Mouse (Mus musculus) hindbrain, embryonic 11.5 days (tissue): ENCODE measurements around the gene Efcab8. TPM values are rescaled to one million over a fixed set of nuclear protein-coding genes. Genes with fewer than 3 reads are reported as not detected.
"Not testable (repeated sequence)": the region's sequence is repeated elsewhere in the genome, so short reads cannot be mapped to it uniquely, and the experiment has no call there.

Source experiments
- ATAC-seq: fragments of 200-750 bp; cut with Nextera tagmentation; 2 replicates; pipeline ENCODE4 v1.8.0; 2017; ENCODE audit warnings: mild to moderate bottlenecking, moderate TSS enrichment, moderate library complexity; ENCODE audit not compliant: low FRiP score
- DNase-seq: peaks from one replicate; pipeline ENCODE4 v3.0.0-alpha.2; 2015; ENCODE audit warnings: low spot score
- H3K27ac ChIP-seq: fragments of 300-500 bp; sonication (generic); 2 replicates; pipeline ENCODE4 v1.5.1; 2014; ENCODE audit warnings: mild to moderate bottlenecking, low read depth, low read length
- H3K27me3 ChIP-seq: fragments of 300-500 bp; sonication (generic); 2 replicates; pipeline ENCODE4 v1.6.1; 2014; ENCODE audit warnings: mild to moderate bottlenecking, low read length, moderate library complexity, mixed read lengths; ENCODE audit not compliant: control insufficient read depth, insufficient read depth
- H3K36me3 ChIP-seq: fragments of 300-500 bp; sonication (generic); 2 replicates; pipeline ENCODE4 v1.6.1; 2014; ENCODE audit warnings: mild to moderate bottlenecking, low read length, moderate library complexity, mixed read lengths; ENCODE audit not compliant: control insufficient read depth, insufficient read depth
- H3K4me1 ChIP-seq: fragments of 300-500 bp; sonication (generic); replicated peaks from 2 replicates; pipeline ENCODE4 v1.6.1; 2014; ENCODE audit warnings: low read length, mixed read lengths; ENCODE audit not compliant: control insufficient read depth, insufficient read depth
- H3K4me2 ChIP-seq: fragments of 300-500 bp; sonication (generic); replicated peaks from 2 replicates; pipeline ENCODE4 v1.6.1; 2014; ENCODE audit warnings: mild to moderate bottlenecking, low read depth, low read length
- H3K4me3 ChIP-seq: fragments of 300-500 bp; sonication (generic); 2 replicates; pipeline ENCODE4 v1.5.1; 2014; ENCODE audit warnings: low read depth, low read length
- H3K9ac ChIP-seq: fragments of 300-500 bp; sonication (generic); 2 replicates; pipeline ENCODE4 v1.6.1; 2014; ENCODE audit warnings: low read depth, low read length
- H3K9me3 ChIP-seq: fragments of 300-500 bp; sonication (generic); 2 replicates; pipeline ENCODE4 v1.6.1; 2016; ENCODE audit warnings: low read length; ENCODE audit not compliant: control insufficient read depth
- WGBS: fragments of 180-500 bp; shearing (Covaris S2); extraction: QIAGEN DNeasy Blood & Tissue Kit; methylation state at CpG from one replicate; pipeline ENCODE4 v1.1.7; 2014; 5-methylcytosine and 5-hydroxymethylcytosine counted together
- polyA plus RNA-seq: library from polyadenylated mRNA; unstranded; fragments of >200 nt; fragmentation: Nextera tagmentation; extraction: Ambion mirVana; gene quantifications from 2 replicates; pipeline ENCODE4 v1.2.1, GENCODE M21; 2014

The Efcab8 gene
- polyA plus RNA-seq, 1 experiment from 2014 or later = not detected

DNA sequence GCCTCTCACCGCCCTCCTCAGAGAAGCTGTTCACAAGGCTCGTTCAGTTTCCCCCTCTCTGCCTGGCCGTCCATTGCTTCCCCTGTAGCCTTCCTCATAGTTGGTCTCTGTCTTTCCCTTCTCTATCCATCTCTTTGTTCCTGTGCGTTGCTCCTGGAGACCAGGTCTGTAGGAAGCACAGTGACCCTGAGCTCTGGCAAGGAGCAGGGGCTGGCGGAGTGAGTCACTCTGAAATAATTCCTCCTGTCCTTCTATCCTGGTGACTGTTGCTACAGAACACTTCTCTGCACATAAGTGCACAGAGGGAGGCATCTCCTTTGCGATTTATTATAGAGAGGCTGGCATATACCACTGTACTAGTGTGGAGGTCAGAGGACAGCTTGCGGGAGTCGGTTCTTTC lies 28.4 kb downstream of the Efcab8 start:
- H3K27ac ChIP-seq = no peak overlapping the region
- DNase-seq (no peak), ATAC-seq (no peak)
- no peak overlapping the region for H3K4me3 ChIP-seq
- H3K4me1 ChIP-seq = no peaks in the 10 kb centered on the region
- no peaks in the 10 kb centered on the region for H3K9me3 ChIP-seq
- no peaks in the 10 kb centered on the region for H3K36me3 ChIP-seq
- no peak overlapping the region for H3K4me2 ChIP-seq
- WGBS = 83% methylated on average over 8 of the region's 8 CpGs
- H3K27me3 ChIP-seq = no peaks in the 10 kb centered on the region
- no peak overlapping the region for H3K9ac ChIP-seq

DNA sequence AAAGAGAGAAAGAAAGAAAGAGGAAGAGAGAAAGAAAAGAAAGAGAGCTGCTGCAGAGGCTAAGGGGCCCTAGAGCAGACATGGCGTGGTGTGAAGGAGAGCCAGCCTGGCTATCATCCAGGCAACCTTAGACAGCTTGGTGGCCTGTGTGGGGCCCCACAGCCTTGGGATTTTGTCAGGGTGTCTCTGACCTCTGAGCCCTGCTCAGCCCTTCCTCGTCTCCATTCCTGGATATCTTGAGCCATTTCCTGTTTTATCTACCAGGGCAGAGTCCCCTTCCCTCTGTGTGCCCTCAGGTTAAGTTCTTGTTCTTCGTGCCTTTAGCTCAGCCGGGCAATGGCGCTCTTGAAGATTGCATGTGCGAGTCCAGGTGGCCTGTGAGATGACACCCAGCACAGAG lies 29.1 kb downstream of the Efcab8 start:
- no peak for DNase-seq

DNA sequence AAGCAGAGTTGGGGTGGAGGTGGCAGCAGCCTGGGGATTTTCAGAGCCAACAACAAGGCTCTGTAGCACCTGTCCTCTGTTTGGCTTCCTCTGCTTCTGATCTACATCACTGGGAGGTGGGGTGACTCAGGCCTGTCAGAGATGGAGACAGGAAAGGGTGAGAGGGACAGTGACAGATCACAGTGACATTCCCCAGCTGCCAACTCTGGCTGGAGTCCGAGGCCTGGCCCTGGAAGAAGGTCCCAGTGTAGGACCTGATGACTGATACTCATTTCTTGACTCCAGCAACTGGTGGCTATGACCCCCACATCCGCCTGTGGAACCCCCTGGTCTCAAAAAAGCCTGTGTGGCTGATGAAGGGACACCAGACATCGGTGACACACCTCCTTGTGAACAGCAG lies 30.2 kb downstream of the Efcab8 start:
- no peak overlapping the region for H3K27ac ChIP-seq
- H3K36me3 ChIP-seq = no peaks in the 10 kb centered on the region
- ATAC-seq (no peak), DNase-seq (no peak)
- H3K4me2 ChIP-seq = no peak overlapping the region
- H3K4me1 ChIP-seq = no peaks in the 10 kb centered on the region
- 72% methylated on average over 3 of the region's 3 CpGs for WGBS
- H3K4me3 ChIP-seq = no peak overlapping the region
- H3K9me3 ChIP-seq = no peaks in the 10 kb centered on the region
- no peaks in the 10 kb centered on the region for H3K27me3 ChIP-seq
- no peak overlapping the region for H3K9ac ChIP-seq

More for the DNA sequence above, 29.1 kb downstream of the Efcab8 start:
- Histone ChIP-seq H3K27ac (no peak overlapping the region), H3K9ac (no peak overlapping the region), H3K27me3 (no peaks in the 10 kb centered on the region), H3K4me1 (no peaks in the 10 kb centered on the region), H3K9me3 (no peaks in the 10 kb centered on the region), H3K36me3 (no peaks in the 10 kb centered on the region), H3K4me2 (no peak overlapping the region), H3K4me3 (no peak overlapping the region)
- 86% methylated on average over 6 of the region's 6 CpGs for WGBS
- ATAC-seq = no peak

DNA sequence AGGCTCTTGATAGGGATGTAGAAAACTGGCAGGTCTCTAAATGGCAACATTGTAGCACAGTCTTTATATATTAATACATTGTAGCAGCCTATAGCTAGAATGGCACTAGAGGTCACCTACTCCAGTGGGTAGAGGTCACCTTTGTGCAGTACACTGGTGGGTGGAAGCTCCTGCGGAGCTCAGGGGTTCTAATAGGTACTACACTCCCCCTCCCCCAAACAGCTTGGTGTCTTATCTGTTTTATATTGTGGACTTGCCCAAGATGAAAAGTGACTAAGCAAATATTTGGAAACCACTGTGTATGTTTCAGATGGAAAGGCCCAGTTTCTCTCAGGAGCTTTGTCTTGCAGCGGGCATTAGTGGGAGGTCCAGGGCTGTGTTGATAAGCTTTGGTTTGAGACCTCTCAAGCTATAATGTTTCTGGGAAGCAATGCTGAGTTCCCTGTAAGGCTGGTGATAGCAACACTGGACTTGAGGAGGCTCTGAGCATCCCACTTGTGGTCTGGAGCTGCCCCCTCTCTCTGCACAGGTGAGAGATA lies 42.3 kb downstream of the Efcab8 start:
- WGBS = 100% methylated on average over 2 of the region's 2 CpGs
- Histone ChIP-seq H3K36me3 (no peaks in the 10 kb centered on the region), H3K4me1 (no peaks in the 10 kb centered on the region), H3K4me2 (no peak overlapping the region), H3K27ac (no peak overlapping the region), H3K4me3 (no peak overlapping the region), H3K9ac (no peak overlapping the region), H3K27me3 (no peaks in the 10 kb centered on the region), H3K9me3 (no peaks in the 10 kb centered on the region)
- ATAC-seq = no peak
- DNase-seq = no peak

DNA sequence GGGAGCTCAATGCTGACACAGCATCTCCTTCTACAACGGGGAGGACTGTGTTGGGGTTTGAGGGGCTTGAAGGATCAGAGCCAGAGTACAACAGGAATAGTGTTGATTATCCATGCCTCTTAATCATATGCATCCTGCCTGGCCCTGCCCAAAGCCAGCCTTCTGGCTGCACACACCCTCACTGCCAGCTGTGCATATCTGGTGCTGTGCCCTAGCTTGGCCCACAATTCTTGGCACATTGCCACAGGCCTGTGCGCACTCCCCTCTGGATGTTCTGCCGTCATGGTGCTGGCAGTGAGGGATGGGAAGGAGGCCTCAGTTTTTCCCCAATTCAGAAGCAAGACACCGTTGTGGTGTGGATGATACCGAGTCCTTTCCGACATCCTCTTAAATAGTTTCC lies 44.9 kb downstream of the Efcab8 start:
- no peak overlapping the region for H3K9ac ChIP-seq
- H3K4me3 ChIP-seq = no peak overlapping the region
- ATAC-seq (no peak), DNase-seq (peak; percentile 4)
- no peak overlapping the region for H3K4me2 ChIP-seq
- H3K27me3 ChIP-seq = no peaks in the 10 kb centered on the region
- 83% methylated on average over 6 of the region's 6 CpGs for WGBS
- no peaks in the 10 kb centered on the region for H3K9me3 ChIP-seq
- H3K27ac ChIP-seq = no peak overlapping the region
- no peaks in the 10 kb centered on the region for H3K4me1 ChIP-seq
- no peaks in the 10 kb centered on the region for H3K36me3 ChIP-seq

DNA sequence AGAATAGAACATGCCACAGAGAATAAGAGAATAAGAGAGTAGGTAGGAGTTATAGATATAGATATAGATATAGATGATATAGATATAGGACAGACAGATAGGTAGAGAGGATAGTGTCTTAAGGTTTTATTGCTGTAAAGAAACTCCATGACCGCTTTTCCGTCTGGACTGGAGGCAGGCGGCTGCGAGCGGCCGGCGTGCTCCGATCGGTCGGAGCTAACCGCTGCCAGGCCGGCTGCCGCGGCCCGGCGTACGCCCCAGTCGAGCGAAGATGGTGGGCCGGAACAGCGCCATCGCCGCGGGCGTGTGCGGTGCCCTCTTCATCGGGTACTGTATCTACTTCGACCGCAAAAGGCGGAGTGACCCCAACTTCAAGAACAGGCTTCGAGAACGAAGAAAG lies 46.2 kb downstream of the Efcab8 start:
- WGBS = 60% methylated on average over 32 of the region's 32 CpGs
- H3K36me3 ChIP-seq, ATAC-seq, H3K4me2 ChIP-seq, DNase-seq, H3K27ac ChIP-seq, H3K4me3 ChIP-seq, H3K4me1 ChIP-seq, H3K9ac ChIP-seq, H3K27me3 ChIP-seq, H3K9me3 ChIP-seq: not testable (repeated sequence)

DNA sequence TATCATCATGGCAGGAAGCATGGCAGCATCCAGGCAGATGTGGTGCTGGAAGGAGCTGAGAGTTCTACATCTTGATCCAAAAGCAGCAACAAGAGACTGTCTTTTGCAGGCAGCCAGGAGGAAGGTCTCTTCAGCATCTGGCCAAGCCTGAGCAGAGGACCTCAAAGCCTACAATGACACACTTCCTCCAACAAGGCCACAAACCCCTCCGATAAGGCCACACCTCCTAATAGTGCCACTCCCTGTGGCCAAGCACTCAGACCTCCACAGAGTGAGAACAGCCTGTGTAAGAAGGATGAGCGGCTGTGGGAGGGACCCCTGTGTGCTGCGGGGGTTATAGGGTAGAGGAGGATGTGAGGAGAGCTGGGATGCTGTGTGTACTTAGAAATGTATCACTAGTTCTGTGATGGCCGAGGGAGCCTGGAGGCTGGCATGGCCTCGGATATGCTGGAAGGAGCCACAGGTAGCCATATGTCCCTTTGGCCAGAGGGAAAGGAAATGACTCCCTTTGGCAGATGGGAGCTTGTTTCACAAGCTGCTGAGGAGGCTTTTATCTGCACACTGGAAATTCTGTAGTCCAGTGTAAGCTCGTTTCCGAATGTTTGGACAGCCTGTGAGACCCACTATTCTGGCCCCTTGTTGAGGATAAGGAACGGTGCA lies 47.6 kb downstream of the Efcab8 start:
- H3K27ac ChIP-seq = no peak overlapping the region
- H3K36me3 ChIP-seq = no peaks in the 10 kb centered on the region
- no peaks in the 10 kb centered on the region for H3K27me3 ChIP-seq
- ATAC-seq (no peak), DNase-seq (no peak)
- H3K4me2 ChIP-seq = no peak overlapping the region
- no peaks in the 10 kb centered on the region for H3K4me1 ChIP-seq
- no peak overlapping the region for H3K4me3 ChIP-seq
- WGBS = 88% methylated on average over 8 of the region's 8 CpGs
- no peaks in the 10 kb centered on the region for H3K9me3 ChIP-seq
- no peak overlapping the region for H3K9ac ChIP-seq

DNA sequence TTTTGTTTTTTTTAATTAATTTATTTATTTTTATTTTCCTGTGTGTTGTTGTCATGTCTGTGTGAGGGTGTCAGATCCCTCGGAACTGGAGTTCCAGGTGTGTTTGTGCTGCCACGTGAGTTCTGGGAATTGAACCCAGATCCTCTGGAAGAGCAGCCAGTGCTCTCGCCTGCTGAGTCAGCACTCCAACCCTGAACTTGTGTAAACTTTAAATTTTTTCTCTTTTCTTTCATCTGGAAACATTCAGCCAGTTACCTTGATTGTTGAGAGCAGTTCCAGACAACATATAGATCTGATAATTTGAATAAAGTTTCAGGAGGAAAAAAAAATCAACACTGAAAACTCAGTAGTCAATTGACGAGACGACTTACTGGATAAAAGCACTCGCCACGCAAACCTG lies 49.0 kb downstream of the Efcab8 start:
- DNase-seq (no peak), ATAC-seq (no peak)
- no peaks in the 10 kb centered on the region for H3K36me3 ChIP-seq
- no peaks in the 10 kb centered on the region for H3K9me3 ChIP-seq
- no peaks in the 10 kb centered on the region for H3K27me3 ChIP-seq
- no peak overlapping the region for H3K27ac ChIP-seq
- no peaks in the 10 kb centered on the region for H3K4me1 ChIP-seq
- no peak overlapping the region for H3K4me3 ChIP-seq
- H3K4me2 ChIP-seq = no peak overlapping the region
- no peak overlapping the region for H3K9ac ChIP-seq
- WGBS = 86% methylated on average over 7 of the region's 7 CpGs

DNA sequence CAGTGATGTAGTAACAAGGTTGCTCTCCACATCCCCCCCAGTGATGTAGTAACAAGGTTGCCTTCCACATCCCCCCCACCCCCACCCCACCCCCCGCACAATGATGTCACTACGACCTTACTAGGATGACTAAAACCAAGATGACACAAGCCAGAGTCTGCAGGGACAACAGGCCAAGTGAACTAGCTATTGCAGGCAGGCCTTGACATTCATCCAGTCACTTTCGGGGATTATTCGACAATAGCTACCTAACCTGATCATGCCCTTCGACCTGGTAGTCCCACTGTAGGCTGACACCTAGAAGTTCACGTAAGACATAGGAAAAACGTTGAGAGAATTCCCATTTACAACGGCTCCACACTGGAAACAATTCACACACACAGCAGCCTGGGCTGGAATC lies 53.6 kb downstream of the Efcab8 start:
- ATAC-seq (no peak), DNase-seq (no peak)
- Histone ChIP-seq H3K4me2 (no peak overlapping the region), H3K9ac (no peak overlapping the region), H3K4me3 (no peak overlapping the region), H3K4me1 (no peaks in the 10 kb centered on the region), H3K9me3 (no peaks in the 10 kb centered on the region), H3K36me3 (no peaks in the 10 kb centered on the region), H3K27ac (no peak overlapping the region), H3K27me3 (no peaks in the 10 kb centered on the region)
- WGBS = 90% methylated on average over 8 of the region's 8 CpGs
